Mouse (Mus musculus): ENCODE results near the gene St3gal4.

GRCm38 (mm10) chr9:35128564-35128963 is 9.5 kb upstream of the St3gal4 start:
- no peak for TF ChIP-seq POLR2A (IDR thresholded peaks at IDR 0.05; ENCODE audit: borderline replicate concordance, extremely low read depth, low read depth, low read length)
- no peak for TF ChIP-seq CTCF (IDR thresholded peaks at IDR 0.05; ENCODE audit: insufficient read depth, low read length)

Measured in lung, adult 2 months (tissue).